8 mouse cellular contexts compared by ENCODE assay signal in the genomic region with DNA sequence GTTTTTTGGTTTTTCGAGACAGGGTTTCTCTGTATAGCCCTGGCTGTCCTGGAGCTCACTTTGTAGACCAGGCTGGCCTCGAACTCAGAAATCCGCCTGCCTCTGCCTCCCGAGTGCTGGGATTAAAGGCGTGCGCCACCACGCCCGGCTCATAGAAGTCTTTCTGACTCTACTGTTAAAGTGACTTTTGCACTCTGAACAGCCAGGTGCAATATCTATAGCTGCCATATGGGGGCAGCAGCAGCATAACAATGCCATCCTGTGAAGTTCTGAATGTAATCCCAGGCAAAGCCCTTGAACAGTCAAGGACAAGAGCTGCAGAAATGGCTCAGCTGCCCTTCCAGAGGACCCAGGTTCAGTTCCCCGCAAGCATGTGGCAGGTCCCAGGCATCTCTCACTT. TPM values are rescaled to one million over a fixed set of nuclear protein-coding genes. Genes with fewer than 3 reads are reported as not detected.
DNase-seq lines count a peak whose midpoint lies in the region; ATAC-seq lines count a peak whose summit lies in the region.
"Not testable (repeated sequence)": the region's sequence is repeated elsewhere in the genome, so short reads cannot be mapped to it uniquely, and the experiment has no call there.

No protein-coding gene starts in this region.

- peak; percentile 76 for DNase-seq in R1 (ENCODE audit: low read depth, low spot score)
- peak; percentile 77 to 79 for DNase-seq in cerebellum, postnatal 14 days
- peak; percentile 87 for DNase-seq in gastrocnemius, adult 18-20 months (ENCODE audit: low spot score)
- peak; percentile 83 for DNase-seq in hindbrain, embryonic 14.5 days (ENCODE audit: low spot score)
- DNase-seq in layer of hippocampus, postnatal 14 days (ENCODE audit: low spot score in 2 of 2): peak; percentile 51 to 73
- peak; percentile 74 for DNase-seq in lung, postnatal 25 days (ENCODE audit: low spot score)
- DNase-seq in right cerebral cortex, adult 2 months (ENCODE audit: low spot score in 2 of 2): peak; percentile 81 to 83
- DNase-seq in urinary bladder, postnatal 14 days (ENCODE audit: low spot score): peak; percentile 79

- H3K4me2 ChIP-seq in hindbrain, embryonic 14.5 days (replicated peaks): not testable (repeated sequence)

- peak; percentile 37; the same call in 1 of the 2 replicates for ATAC-seq in hindbrain, embryonic 14.5 days (ENCODE audit: low FRiP score)

- H3K9me3 ChIP-seq in hindbrain, embryonic 14.5 days (ENCODE audit: control insufficient read depth, low read length): not testable (repeated sequence)

- H3K4me1 ChIP-seq in hindbrain, embryonic 14.5 days (replicated peaks; ENCODE audit: control insufficient read depth, insufficient read depth, low read length): not testable (repeated sequence)

- H3K27me3 ChIP-seq in hindbrain, embryonic 14.5 days (ENCODE audit: control insufficient read depth, insufficient read depth, low read length): peaks cover 11% of the 10 kb centered on the region; the same call in 1 of the 2 replicates

- H3K9ac ChIP-seq in hindbrain, embryonic 14.5 days: not testable (repeated sequence)

- WGBS in hindbrain, embryonic 14.5 days: 47% methylated on average over 8 of the region's 9 CpGs

- H3K36me3 ChIP-seq in hindbrain, embryonic 14.5 days (replicated peaks; ENCODE audit: control insufficient read depth, insufficient read depth): not testable (repeated sequence)

- H3K4me3 ChIP-seq in hindbrain, embryonic 14.5 days (replicated peaks; ENCODE audit: low read length): not testable (repeated sequence)

- not testable (repeated sequence) for H3K27ac ChIP-seq in hindbrain, embryonic 14.5 days

RNA-seq across cellular contexts. Expression of gene Nexn, which starts 6.7 kb away (rescaled TPM):
- total RNA-seq in gastrocnemius, adult 18-20 months (2021): 100 to 1,000 TPM; 443 to 513 TPM
- 0.33 and 1.8 TPM in 2 replicates for polyA plus RNA-seq in hindbrain, embryonic 14.5 days (2014; fragmentation: Nextera tagmentation; extraction: Ambion mirVana)
- 1 to 10 TPM; 1.5 to 4.7 TPM for total RNA-seq in layer of hippocampus, postnatal 14 days (2021)

RNA-seq across cellular contexts. Expression of gene Fubp1, which starts 49.2 kb away (rescaled TPM):
- 10 to 100 TPM; 21.6 to 31.6 TPM for total RNA-seq in gastrocnemius, adult 18-20 months (2021)
- polyA plus RNA-seq in hindbrain, embryonic 14.5 days (2014; fragmentation: Nextera tagmentation; extraction: Ambion mirVana): 208 and 210 TPM in 2 replicates
- total RNA-seq in layer of hippocampus, postnatal 14 days (2021): 100 to 1,000 TPM; 119 to 133 TPM

RNA-seq across cellular contexts. Expression of gene Dnajb4, which starts 49.3 kb away (rescaled TPM):
- 100 to 1,000 TPM in 1 of 2 experiments, 10 to 100 TPM in 1; 51.5 to 107 TPM for total RNA-seq in gastrocnemius, adult 18-20 months (2021)
- 40.0 and 46.5 TPM in 2 replicates for polyA plus RNA-seq in hindbrain, embryonic 14.5 days (2014; fragmentation: Nextera tagmentation; extraction: Ambion mirVana)
- total RNA-seq in layer of hippocampus, postnatal 14 days (2021): 10 to 100 TPM; 52.9 to 54.0 TPM

Comparison
In these comparisons a context has a peak if more than half of its experiments do, and no peak if none do; other contexts are left out.
1. RNA of gene Nexn, which starts 6.7 kb away (total RNA-seq): 443 to 513 TPM in gastrocnemius, adult 18-20 months; 1.5 to 4.7 TPM in layer of hippocampus, postnatal 14 days; every median in the first group is over 10 times any median in the second.
2. Peak in every context shown above with its lines, with median percentiles within 50 percentile points of each other: DNase-seq.